Mouse (Mus musculus) small intestine, adult 2 months (tissue): ENCODE results near the gene Slc25a36.

Experiments used
- CTCF ChIP-seq: fragments of 200-500 bp; IDR thresholded peaks from 2 replicates; pipeline ENCODE4 v1.5.1; 2012; ENCODE audit warnings: low read depth, mild to moderate bottlenecking, control low read depth, inconsistent platforms, low read length, moderate library complexity, mixed read lengths; ENCODE audit not compliant: insufficient replicate concordance, insufficient read length; ENCODE audit errors: extremely low read depth
- POLR2A ChIP-seq: fragments of 200-500 bp; IDR thresholded peaks from 2 replicates; pipeline ENCODE4 v1.6.1; 2012; ENCODE audit warnings: low read depth, mild to moderate bottlenecking, control low read depth, inconsistent platforms, low read length, moderate library complexity

- no peak for TF ChIP-seq POLR2A
- no peak for TF ChIP-seq CTCF
These were observed 24.9 kb upstream of the Slc25a36 start for GRCm38 (mm10) chr9:97135866-97136265.
